Mouse (Mus musculus): ENCODE measurements at regions not wholly inside any gene's neighbourhood (a gene's known extent, or its start where the extent isn't known, plus 50 kb on each side); places are given as distances from the start of the nearest gene placed in this dataset.

DNA sequence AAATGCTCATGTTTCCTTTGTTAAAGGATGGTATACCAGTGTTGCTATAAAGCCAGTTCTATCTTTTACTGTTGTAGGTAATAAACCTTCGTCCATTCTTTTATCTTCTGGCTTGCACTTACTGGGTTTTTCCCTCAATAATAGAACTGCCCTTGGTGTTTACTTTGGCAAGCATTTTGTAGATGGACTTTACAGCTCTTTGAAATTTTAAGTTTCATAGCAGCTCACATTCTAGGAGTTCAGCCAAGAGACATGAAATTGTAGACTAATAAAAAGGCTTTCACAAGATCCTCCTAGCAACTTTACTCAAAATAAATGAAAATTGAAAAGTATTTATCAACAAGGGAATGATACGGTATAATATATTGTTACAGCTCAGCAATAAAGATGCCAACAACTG is 124.5 kb downstream of the Rassf9 start:
- no peaks in the 10 kb centered on the region for H3K9me3 ChIP-seq (ENCODE audit: control insufficient read depth, low read length)
- no peak overlapping the region for H3K4me2 ChIP-seq (ENCODE audit: low read depth)
- no peaks in the 10 kb centered on the region for H3K4me1 ChIP-seq (replicated peaks; ENCODE audit: control insufficient read depth in 2 of 2, insufficient read depth in 2 of 2, low read length in 1 of 2)
- no peaks in the 10 kb centered on the region for H3K36me3 ChIP-seq (replicated peaks; ENCODE audit: control insufficient read depth, insufficient read depth, low read depth)
- no peak overlapping the region for H3K9ac ChIP-seq (replicated peaks)
- ATAC-seq (ENCODE audit: insufficient read depth) = no peak
- 52% methylated on average over 2 of the region's 2 CpGs for WGBS (ENCODE audit: insufficient replicate concordance)
- TF ChIP-seq EP300 (IDR thresholded peaks at IDR 0.05; ENCODE audit: low read depth) = no peak
- TF ChIP-seq CTCF (IDR thresholded peaks at IDR 0.05; ENCODE audit: low read depth) = no peak
- H3K27ac ChIP-seq = no peak overlapping the region
- H3K27me3 ChIP-seq (ENCODE audit: control insufficient read depth, insufficient read depth, low read length) = no peaks in the 10 kb centered on the region
- H3K4me3 ChIP-seq (ENCODE audit: insufficient read depth in 1 of 2, low read depth in 2 of 2, low read length in 2 of 2) = no peak overlapping the region
- no peak for DNase-seq (ENCODE audit: low read depth in 3 of 3, low spot score in 3 of 3)

DNA sequence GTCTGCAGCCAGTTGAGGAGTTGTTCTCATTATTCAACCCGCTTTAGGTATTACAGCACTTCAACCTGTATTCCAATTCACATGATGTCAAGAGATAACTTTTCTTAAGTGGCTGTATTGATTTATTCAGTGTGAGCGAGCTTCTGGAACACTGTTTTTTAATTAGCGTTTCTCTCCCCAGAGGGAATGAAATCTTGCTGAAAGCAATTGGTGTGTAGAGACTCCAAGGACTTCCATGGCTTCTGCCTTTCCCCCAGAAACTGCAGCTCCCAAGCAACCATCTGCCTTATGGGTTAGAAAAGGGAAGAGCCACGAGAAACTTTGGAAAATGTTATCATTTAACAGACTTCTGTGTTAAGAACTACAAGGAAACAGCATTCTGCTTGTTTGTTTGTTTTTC is 121.4 kb downstream of the Rassf9 start:
- Histone ChIP-seq H3K9me3 (ENCODE audit: control insufficient read depth, low read length) (no peaks in the 10 kb centered on the region), H3K27ac (no peak overlapping the region), H3K27me3 (ENCODE audit: control insufficient read depth, insufficient read depth, low read length) (no peaks in the 10 kb centered on the region), H3K4me2 (ENCODE audit: low read depth) (no peak overlapping the region), H3K4me3 (ENCODE audit: insufficient read depth in 1 of 2, low read depth in 2 of 2, low read length in 2 of 2) (no peak overlapping the region), H3K36me3 (replicated peaks; ENCODE audit: control insufficient read depth, insufficient read depth, low read depth) (no peaks in the 10 kb centered on the region), H3K4me1 (replicated peaks; ENCODE audit: control insufficient read depth in 2 of 2, insufficient read depth in 2 of 2, low read length in 1 of 2) (no peaks in the 10 kb centered on the region), H3K9ac (replicated peaks) (no peak overlapping the region)
- 45% methylated on average over 4 of the region's 4 CpGs for WGBS (ENCODE audit: insufficient replicate concordance)
- no peak for DNase-seq (ENCODE audit: low read depth in 3 of 3, low spot score in 3 of 3)
- no peak for TF ChIP-seq CTCF (IDR thresholded peaks at IDR 0.05; ENCODE audit: low read depth)
- TF ChIP-seq EP300 (IDR thresholded peaks at IDR 0.05; ENCODE audit: low read depth) = no peak
- ATAC-seq (ENCODE audit: insufficient read depth) = no peak

DNA sequence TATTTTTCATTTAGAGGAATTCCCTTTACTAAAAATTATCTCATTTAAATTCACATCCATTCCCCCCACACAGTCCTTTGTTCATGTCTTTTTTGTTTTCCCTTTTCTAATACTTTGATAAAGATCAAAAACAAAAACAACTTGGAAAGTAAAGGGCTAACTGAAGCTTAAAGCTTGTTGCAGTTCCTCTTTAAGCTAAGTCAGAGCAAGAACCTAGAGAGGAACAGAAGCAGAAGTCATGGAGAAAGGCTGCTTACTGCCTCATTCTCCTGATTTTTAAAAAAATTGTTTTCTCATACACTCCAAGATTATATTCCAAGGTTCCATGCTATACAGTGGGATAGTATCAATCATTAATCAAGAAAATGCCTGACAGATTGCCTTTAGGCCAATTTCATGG is 116.6 kb downstream of the Rassf9 start:
- no peak overlapping the region for H3K27ac ChIP-seq
- no peak overlapping the region for H3K4me3 ChIP-seq (ENCODE audit: insufficient read depth in 1 of 2, low read depth in 2 of 2, low read length in 2 of 2)
- no peaks in the 10 kb centered on the region for H3K9me3 ChIP-seq (ENCODE audit: control insufficient read depth, low read length)
- no peak for DNase-seq (ENCODE audit: low read depth in 3 of 3, low spot score in 3 of 3)
- no peaks in the 10 kb centered on the region for H3K4me1 ChIP-seq (replicated peaks; ENCODE audit: control insufficient read depth in 2 of 2, insufficient read depth in 2 of 2, low read length in 1 of 2)
- no peak overlapping the region for H3K4me2 ChIP-seq (ENCODE audit: low read depth)
- H3K36me3 ChIP-seq (replicated peaks; ENCODE audit: control insufficient read depth, insufficient read depth, low read depth) = no peaks in the 10 kb centered on the region
- no peak overlapping the region for H3K9ac ChIP-seq (replicated peaks)
- no peak for ATAC-seq (ENCODE audit: insufficient read depth)
- H3K27me3 ChIP-seq (ENCODE audit: control insufficient read depth, insufficient read depth, low read length) = no peaks in the 10 kb centered on the region
- TF ChIP-seq EP300 (IDR thresholded peaks at IDR 0.05; ENCODE audit: low read depth) (no peak), CTCF (IDR thresholded peaks at IDR 0.05; ENCODE audit: low read depth) (no peak)

GRCm38 (mm10) chr10:102623895-102624294 is 111.9 kb downstream of the Rassf9 start:
- 38% methylated on average over 3 of the region's 3 CpGs for WGBS (ENCODE audit: insufficient replicate concordance)
- Histone ChIP-seq H3K27me3 (ENCODE audit: control insufficient read depth, insufficient read depth, low read length) (no peaks in the 10 kb centered on the region), H3K27ac (no peak overlapping the region), H3K4me2 (ENCODE audit: low read depth) (no peak overlapping the region), H3K4me1 (replicated peaks; ENCODE audit: control insufficient read depth in 2 of 2, insufficient read depth in 2 of 2, low read length in 1 of 2) (no peaks in the 10 kb centered on the region), H3K9me3 (ENCODE audit: control insufficient read depth, low read length) (no peaks in the 10 kb centered on the region), H3K9ac (replicated peaks) (no peak overlapping the region), H3K36me3 (replicated peaks; ENCODE audit: control insufficient read depth, insufficient read depth, low read depth) (no peaks in the 10 kb centered on the region), H3K4me3 (ENCODE audit: insufficient read depth in 1 of 2, low read depth in 2 of 2, low read length in 2 of 2) (no peak overlapping the region)
- ATAC-seq (ENCODE audit: insufficient read depth) (no peak), DNase-seq (ENCODE audit: low read depth in 3 of 3, low spot score in 3 of 3) (no peak)
- TF ChIP-seq CTCF (IDR thresholded peaks at IDR 0.05; ENCODE audit: low read depth) (no peak), EP300 (IDR thresholded peaks at IDR 0.05; ENCODE audit: low read depth) (no peak)

DNA sequence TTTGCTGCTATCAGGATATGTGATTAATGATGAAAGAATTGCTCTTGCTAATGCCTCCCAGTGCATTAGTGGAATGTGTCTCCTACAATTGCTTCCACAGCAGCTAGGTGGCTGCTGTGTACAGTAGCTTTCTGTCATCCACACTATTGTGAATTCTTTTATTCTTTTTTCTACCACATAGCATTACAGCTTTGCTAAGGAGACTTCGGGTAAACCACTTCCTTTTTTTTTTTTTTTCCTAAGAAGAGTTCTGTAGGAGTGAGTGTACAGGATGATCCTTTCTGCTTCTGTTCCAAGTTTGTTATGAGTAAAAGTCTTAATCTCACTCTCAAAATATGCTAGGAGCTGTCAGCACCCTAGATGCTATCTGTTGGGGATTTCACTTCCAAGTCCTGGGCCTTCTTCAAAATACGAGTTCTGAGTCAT is 110.6 kb downstream of the Rassf9 start:
- no peak overlapping the region for H3K27ac ChIP-seq
- no peak overlapping the region for H3K4me3 ChIP-seq (ENCODE audit: insufficient read depth in 1 of 2, low read depth in 2 of 2, low read length in 2 of 2)
- no peak overlapping the region for H3K9ac ChIP-seq (replicated peaks)
- H3K27me3 ChIP-seq (ENCODE audit: control insufficient read depth, insufficient read depth, low read length) = no peaks in the 10 kb centered on the region
- H3K4me2 ChIP-seq (ENCODE audit: low read depth) = no peak overlapping the region
- ATAC-seq (ENCODE audit: insufficient read depth) (no peak), DNase-seq (ENCODE audit: low read depth in 3 of 3, low spot score in 3 of 3) (no peak)
- TF ChIP-seq CTCF (IDR thresholded peaks at IDR 0.05; ENCODE audit: low read depth) (no peak), EP300 (IDR thresholded peaks at IDR 0.05; ENCODE audit: low read depth) (no peak)
- no peaks in the 10 kb centered on the region for H3K9me3 ChIP-seq (ENCODE audit: control insufficient read depth, low read length)
- 21% methylated on average over 2 of the region's 2 CpGs for WGBS (ENCODE audit: insufficient replicate concordance)
- H3K4me1 ChIP-seq (replicated peaks; ENCODE audit: control insufficient read depth in 2 of 2, insufficient read depth in 2 of 2, low read length in 1 of 2) = no peaks in the 10 kb centered on the region
- H3K36me3 ChIP-seq (replicated peaks; ENCODE audit: control insufficient read depth, insufficient read depth, low read depth) = no peaks in the 10 kb centered on the region

DNA sequence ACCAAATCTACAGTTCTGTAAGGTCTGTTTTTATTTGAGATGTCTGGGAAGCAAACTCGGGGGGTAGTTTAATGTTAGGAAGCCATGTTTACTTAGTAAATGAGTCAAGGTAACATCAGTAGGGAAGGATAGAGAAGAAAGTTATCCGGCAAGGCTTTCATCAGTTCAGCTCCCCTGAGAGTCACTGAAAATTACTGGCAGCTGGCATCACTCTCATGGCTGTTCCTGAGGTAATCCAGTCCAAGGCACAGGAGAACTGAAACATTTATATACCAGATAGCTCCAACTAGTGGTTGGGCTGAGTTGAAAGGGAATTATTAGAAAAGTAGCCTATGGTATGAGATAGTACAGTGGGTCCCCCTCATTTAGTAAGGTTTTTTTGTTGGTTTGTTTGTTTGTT is 106.7 kb downstream of the Rassf9 start:
- no peak for ATAC-seq (ENCODE audit: insufficient read depth)
- Histone ChIP-seq H3K27ac (no peak overlapping the region), H3K4me3 (ENCODE audit: insufficient read depth in 1 of 2, low read depth in 2 of 2, low read length in 2 of 2) (no peak overlapping the region), H3K36me3 (replicated peaks; ENCODE audit: control insufficient read depth, insufficient read depth, low read depth) (no peaks in the 10 kb centered on the region), H3K9ac (replicated peaks) (no peak overlapping the region), H3K9me3 (ENCODE audit: control insufficient read depth, low read length) (no peaks in the 10 kb centered on the region), H3K4me1 (replicated peaks; ENCODE audit: control insufficient read depth in 2 of 2, insufficient read depth in 2 of 2, low read length in 1 of 2) (no peaks in the 10 kb centered on the region), H3K27me3 (ENCODE audit: control insufficient read depth, insufficient read depth, low read length) (no peaks in the 10 kb centered on the region), H3K4me2 (ENCODE audit: low read depth) (no peak overlapping the region)
- DNase-seq (ENCODE audit: low read depth in 3 of 3, low spot score in 3 of 3) = no peak
- 49% methylated on average over 2 of the region's 2 CpGs for WGBS (ENCODE audit: insufficient replicate concordance)
- no peak for TF ChIP-seq EP300 (IDR thresholded peaks at IDR 0.05; ENCODE audit: low read depth)
- TF ChIP-seq CTCF (IDR thresholded peaks at IDR 0.05; ENCODE audit: low read depth) = no peak

Measured in liver, embryonic 14.5 days (tissue).